Mouse (Mus musculus) right cerebral cortex, postnatal 36 days (tissue): ENCODE measurements around the gene Trpv5.

Source experiments
- DNase-seq, 2 experiments: peaks; one replicate each; pipeline ENCODE4 v3.0.0; 2022; ENCODE audit warnings: low spot score in 2 of 2, mixed read lengths in 1 of 2

The Trpv5 gene

GRCm38 (mm10) chr6:41641173-41641866, 39.2 kb downstream of the Trpv5 start:
- no peak for DNase-seq

- no peak for DNase-seq
Observed at GRCm38 (mm10) chr6:41640449-41640848, 40.1 kb downstream of the Trpv5 start.

GRCm38 (mm10) chr6:41637927-41638506, 42.6 kb downstream of the Trpv5 start:
- DNase-seq, result no peak

GRCm38 (mm10) chr6:41637393-41637792, 43.2 kb downstream of the Trpv5 start:
- no peak for DNase-seq

- DNase-seq, result no peak
Observed at GRCm38 (mm10) chr6:41636178-41636577, 44.4 kb downstream of the Trpv5 start, which contains the start of gene Trpv6. TSS of gene Trpv6 (minus strand) at chr6:41636405.

GRCm38 (mm10) chr6:41635211-41635610, 45.4 kb downstream of the Trpv5 start:
- DNase-seq, result no peak

GRCm38 (mm10) chr6:41631549-41631948, 49.0 kb downstream of the Trpv5 start:
- DNase-seq, result no peak

- DNase-seq, result no peak
Observed at GRCm38 (mm10) chr6:41630791-41631190, 49.8 kb downstream of the Trpv5 start.

GRCm38 (mm10) chr6:41628180-41628579, 52.4 kb downstream of the Trpv5 start:
- DNase-seq, result no peak

GRCm38 (mm10) chr6:41622661-41623060, 57.9 kb downstream of the Trpv5 start:
- no peak for DNase-seq

- no peak for DNase-seq
Observed at GRCm38 (mm10) chr6:41621241-41621990, 59.2 kb downstream of the Trpv5 start.

- no peak for DNase-seq
Observed at GRCm38 (mm10) chr6:41620173-41620798, 60.3 kb downstream of the Trpv5 start.

- DNase-seq, result no peak
Observed at GRCm38 (mm10) chr6:41607637-41608036, 72.9 kb downstream of the Trpv5 start.

- no peak for DNase-seq
Observed at GRCm38 (mm10) chr6:41606214-41606613, 74.4 kb downstream of the Trpv5 start.

- no peak for DNase-seq
Observed at GRCm38 (mm10) chr6:41605794-41606104, 74.8 kb downstream of the Trpv5 start.

- DNase-seq, result peak; percentile 59 to 61
Observed at GRCm38 (mm10) chr6:41605061-41605793, 75.3 kb downstream of the Trpv5 start, which contains the start of gene Ephb6. TSS of gene Ephb6 (plus strand) at chr6:41605482.

- no peak for DNase-seq
Observed at GRCm38 (mm10) chr6:41604401-41605050, 76.0 kb downstream of the Trpv5 start.
